Mouse (Mus musculus) heart, adult 2 months (tissue): ENCODE data around the gene Rsph14.

ENCODE experiments used
- CTCF ChIP-seq: fragments of 200-600 bp; IDR thresholded peaks from 2 replicates; pipeline ENCODE4 v1.8.1; 2022; ENCODE audit warnings: antibody characterized with exemption, mild to moderate bottlenecking, moderate library complexity
- EP300 ChIP-seq: fragments of 200-500 bp; IDR thresholded peaks from 2 replicates; pipeline ENCODE4 v1.6.1; 2011; ENCODE audit warnings: low read depth, low read length, control low read depth; ENCODE audit not compliant: insufficient read depth
- POLR2A ChIP-seq: fragments of 200-500 bp; IDR thresholded peaks from 2 replicates; pipeline ENCODE4 v1.6.1; 2011; ENCODE audit warnings: mild to moderate bottlenecking, low read depth, low read length, control low read depth; ENCODE audit not compliant: insufficient read depth

DNA sequence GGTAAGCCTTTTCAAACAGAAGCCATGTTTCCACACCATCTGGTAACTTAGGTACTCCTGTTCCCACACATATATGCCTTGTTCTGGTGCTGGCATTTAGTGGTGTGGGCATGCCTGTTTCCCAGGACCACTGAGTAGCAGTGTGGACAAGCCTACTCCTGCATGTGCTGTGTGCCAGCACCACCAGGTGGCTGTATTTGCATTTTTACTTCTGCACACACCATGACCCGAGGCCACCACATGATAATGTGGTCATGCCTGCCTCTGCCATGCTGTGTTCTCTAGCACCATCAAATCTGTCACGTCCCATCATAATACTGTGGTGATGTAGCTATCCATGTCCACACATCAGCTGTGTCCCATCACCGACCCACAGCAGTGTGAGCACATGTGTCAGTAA is 93.1 kb downstream of the Rsph14 start:
- peak; percentile 28 for TF ChIP-seq CTCF
- TF ChIP-seq EP300, result no peak
- no peak for TF ChIP-seq POLR2A
